Mouse (Mus musculus) liver, embryonic 14.5 days (tissue): ENCODE results near the gene B430305J03Rik. TPM values are rescaled to one million over a fixed set of nuclear protein-coding genes. Genes with fewer than 3 reads are reported as not detected.
A peak's percentile ranks its signal among the peaks of the same experiment; 100 is the strongest.

ENCODE experiments used
- ATAC-seq: fragments of 200-750 bp; cut with Nextera tagmentation; 2 replicates; pipeline ENCODE4 v1.8.0; 2017; ENCODE audit warnings: moderate number of reproducible peaks, mild to moderate bottlenecking, moderate library complexity; ENCODE audit not compliant: insufficient read depth
- DNase-seq, 3 experiments: peaks; one replicate each; pipeline ENCODE4 v3.0.0-alpha.2; 2012 to 2013; ENCODE audit warnings: low read depth in 3 of 3, low spot score in 3 of 3
- H3K27ac ChIP-seq: fragments of 300-500 bp; sonication (generic); 2 replicates; pipeline ENCODE4 v1.5.1; 2014; ENCODE audit warnings: moderate library complexity, mild to moderate bottlenecking, control low read depth, inconsistent platforms
- H3K27me3 ChIP-seq: fragments of 300-500 bp; sonication (generic); 2 replicates; pipeline ENCODE4 v1.6.1; 2014; ENCODE audit warnings: mild to moderate bottlenecking, low read length, moderate library complexity; ENCODE audit not compliant: control insufficient read depth, insufficient read depth
- H3K36me3 ChIP-seq: fragments of 300-500 bp; sonication (generic); replicated peaks from 2 replicates; pipeline ENCODE4 v1.6.1; 2014; ENCODE audit warnings: low read depth; ENCODE audit not compliant: control insufficient read depth, insufficient read depth
- H3K4me1 ChIP-seq, 2 experiments: fragments of 200-500 bp in 1 of 2; fragments of 300-500 bp in 1 of 2; sonication (generic) in 1 of 2; replicated peaks; 2 replicates each; pipeline ENCODE4 v1.6.1; 2012 to 2014; ENCODE audit warnings: antibody characterized with exemption in 1 of 2, inconsistent platforms in 1 of 2, low read length in 1 of 2; ENCODE audit not compliant: control insufficient read depth in 2 of 2, insufficient read depth in 2 of 2
- H3K4me2 ChIP-seq: fragments of 300-500 bp; sonication (generic); 2 replicates; pipeline ENCODE4 v1.6.1; 2014; ENCODE audit warnings: low read depth, mild to moderate bottlenecking, control low read depth, moderate library complexity
- H3K4me3 ChIP-seq, 2 experiments: fragments of 200-500 bp in 1 of 2; fragments of 300-500 bp in 1 of 2; sonication (generic) in 1 of 2; 2 replicates each; pipeline ENCODE4 v1.5.1; 2012 to 2014; ENCODE audit warnings: low read depth in 2 of 2, low read length in 2 of 2, mild to moderate bottlenecking in 2 of 2, control low read depth in 1 of 2, inconsistent platforms in 1 of 2, moderate library complexity in 1 of 2; ENCODE audit not compliant: insufficient read depth in 1 of 2
- H3K9ac ChIP-seq: fragments of 300-500 bp; sonication (generic); replicated peaks from 2 replicates; pipeline ENCODE4 v1.6.1; 2014; ENCODE audit warnings: mild to moderate bottlenecking, control low read depth, moderate library complexity
- H3K9me3 ChIP-seq: fragments of 300-500 bp; sonication (generic); 2 replicates; pipeline ENCODE4 v1.6.1; 2016; ENCODE audit warnings: low read length, mixed read lengths; ENCODE audit not compliant: control insufficient read depth
- CTCF ChIP-seq: IDR thresholded peaks from 2 replicates; pipeline ENCODE4 v1.5.1; 2016; ENCODE audit warnings: antibody characterized with exemption, low read depth, control low read depth
- EP300 ChIP-seq: IDR thresholded peaks from 2 replicates; pipeline ENCODE4 v1.6.1; 2016; ENCODE audit warnings: antibody characterized with exemption, low read depth
- WGBS: fragments of 180-500 bp; shearing (Covaris S2); extraction: QIAGEN DNeasy Blood & Tissue Kit; methylation state at CpG from one replicate; pipeline ENCODE4 v1.1.7; 2014; ENCODE audit not compliant: insufficient replicate concordance; 5-methylcytosine and 5-hydroxymethylcytosine counted together
- polyA plus RNA-seq, 2 experiments: library from polyadenylated mRNA; depleted of rRNA in 1 of 2; stranded (reverse) in 1 of 2; unstranded in 1 of 2; fragments of >200 nt; fragmentation: Nextera tagmentation in 1 of 2; extraction: Ambion mirVana in 1 of 2; gene quantifications; 2 replicates each; pipeline versions ENCODE4 v1.2.1 to v1.2.3; 2012 to 2014

Gene B430305J03Rik
- polyA plus RNA-seq, 2 experiments, result 0.04 TPM; not detected in 1

DNA sequence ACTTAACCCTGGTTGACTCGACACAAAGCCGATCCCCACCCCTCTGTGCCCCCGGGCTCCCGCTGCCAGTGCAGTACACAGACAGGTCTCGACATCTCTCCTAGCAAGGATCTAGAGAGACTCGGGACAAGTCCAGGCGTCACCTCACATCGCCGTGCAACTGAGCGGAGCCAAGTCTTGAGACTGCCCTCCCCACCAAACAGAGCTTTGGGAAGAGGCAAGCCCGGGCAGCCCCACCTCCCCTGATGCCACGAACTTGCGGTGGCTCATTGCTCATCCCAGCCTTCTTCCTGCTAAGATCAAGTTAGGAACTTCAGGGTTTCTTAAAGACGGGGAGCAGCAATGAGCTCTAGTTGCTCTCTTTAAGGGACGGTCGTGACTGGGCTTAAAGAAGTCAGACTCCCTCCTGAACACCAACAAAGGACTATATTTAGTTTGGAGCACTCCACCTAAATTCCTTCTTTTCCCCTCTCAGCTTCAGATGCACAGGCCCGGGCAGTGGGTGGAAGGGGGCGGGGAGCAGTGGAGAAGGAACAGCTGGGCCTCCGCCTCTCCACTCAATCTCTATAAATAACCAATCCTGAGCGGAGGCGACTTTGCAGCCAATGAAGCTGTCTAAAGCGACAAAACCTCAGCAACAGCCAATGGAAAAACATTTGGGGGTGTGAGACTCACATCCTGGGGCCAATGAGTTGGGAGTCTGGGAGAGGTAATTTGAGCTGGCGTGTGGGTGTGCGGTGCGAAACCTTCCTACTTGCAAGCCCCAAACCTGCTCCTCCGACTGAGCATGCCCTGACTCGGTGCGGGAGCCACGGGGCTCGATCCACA is 2.4 kb downstream of the B430305J03Rik start:
- ATAC-seq (peak; percentile 80), DNase-seq (peak; percentile 81 to 86 (median 81))
- 0 out of 2 replicates have a peak overlapping the region, but pooled peaks have one; percentile 4 for H3K9ac ChIP-seq
- no peak overlapping the region for H3K27ac ChIP-seq
- TF ChIP-seq EP300 (no peak), CTCF (no peak)
- WGBS, result under 1% methylated on average over 30 of the region's 30 CpGs
- H3K4me1 ChIP-seq, result peaks cover 0 to 2% of the 10 kb centered on the region in 2 experiments; a peak in 3 of 4 replicates
- no peaks in the 10 kb centered on the region for H3K9me3 ChIP-seq
- peak overlapping the region; percentile 71 to 78 for H3K4me3 ChIP-seq
- H3K4me2 ChIP-seq, result peak overlapping the region; percentile 89
- H3K27me3 ChIP-seq, result no peaks in the 10 kb centered on the region
- H3K36me3 ChIP-seq, result no peaks in the 10 kb centered on the region

DNA sequence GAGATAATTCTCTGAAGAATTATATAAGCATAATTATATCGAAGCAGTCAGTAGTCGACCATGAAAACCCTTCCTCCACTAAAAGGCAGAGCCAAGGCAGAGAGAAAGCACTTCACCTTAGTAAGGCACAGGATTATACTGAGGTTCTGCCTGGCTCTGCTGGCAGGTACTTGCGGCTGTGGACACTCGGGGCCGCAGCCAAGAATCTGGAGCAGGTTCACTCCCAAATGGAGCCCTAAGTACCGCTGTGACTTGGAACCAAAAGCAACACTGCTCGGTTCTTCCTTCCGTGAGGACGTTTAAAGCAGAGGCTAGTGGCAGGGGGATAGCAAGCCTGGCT is 3.0 kb downstream of the B430305J03Rik start:
- H3K4me2 ChIP-seq, result peak overlapping the region; percentile 89
- H3K4me1 ChIP-seq, result peaks cover 0 to 2% of the 10 kb centered on the region in 2 experiments; a peak in 3 of 4 replicates
- TF ChIP-seq CTCF, result no peak
- no peak for TF ChIP-seq EP300
- H3K4me3 ChIP-seq, result peak overlapping the region; percentile 71 to 78
- 0 out of 2 replicates have a peak overlapping the region, but pooled peaks have one; percentile 4 for H3K9ac ChIP-seq
- no peaks in the 10 kb centered on the region for H3K27me3 ChIP-seq
- DNase-seq (no peak), ATAC-seq (no peak)
- H3K36me3 ChIP-seq, result no peaks in the 10 kb centered on the region
- 3% methylated on average over 9 of the region's 9 CpGs for WGBS
- H3K27ac ChIP-seq, result no peak overlapping the region
- no peaks in the 10 kb centered on the region for H3K9me3 ChIP-seq

DNA sequence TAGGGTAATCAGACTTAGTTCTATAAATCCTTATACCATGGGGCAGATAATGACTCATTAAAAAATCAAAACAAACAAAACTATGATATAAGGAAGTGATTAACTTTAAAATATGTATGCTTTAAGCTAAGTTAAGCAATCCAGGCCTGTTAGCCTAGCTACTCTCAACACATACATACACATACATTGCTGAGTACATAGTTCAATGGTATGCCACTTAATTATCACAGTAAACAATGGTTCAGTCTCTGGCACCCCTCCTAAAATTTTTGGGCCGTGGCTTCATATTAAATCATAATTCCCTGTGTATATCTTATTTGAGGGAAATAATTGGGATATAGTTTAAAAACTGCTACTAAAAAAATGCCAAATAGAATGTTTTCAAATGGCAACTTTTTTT is 4.4 kb downstream of the B430305J03Rik start, which contains the start of gene Rap2b:
TSS of gene Rap2b (plus strand) at position 301 of the 400 bp plus-strand sequence.
- no peak within 1 kb of the TSS for H3K4me2 ChIP-seq
- H3K36me3 ChIP-seq, result no peaks in the 10 kb centered on the region
- no peaks in the 10 kb centered on the region for H3K9me3 ChIP-seq
- H3K9ac ChIP-seq, result no peak within 1 kb of the TSS
- ATAC-seq, result no peak
- TF ChIP-seq CTCF, result no peak
- TF ChIP-seq EP300, result no peak
- no peak within 1 kb of the TSS for H3K27ac ChIP-seq
- H3K4me3 ChIP-seq, result no peak within 1 kb of the TSS
- no peak for DNase-seq
- H3K4me1 ChIP-seq, result peaks cover 0 to 2% of the 10 kb centered on the region in 2 experiments; a peak in 3 of 4 replicates
- no peaks in the 10 kb centered on the region for H3K27me3 ChIP-seq
- WGBS, result 72% methylated on average over 1 of the region's 1 CpGs

DNA sequence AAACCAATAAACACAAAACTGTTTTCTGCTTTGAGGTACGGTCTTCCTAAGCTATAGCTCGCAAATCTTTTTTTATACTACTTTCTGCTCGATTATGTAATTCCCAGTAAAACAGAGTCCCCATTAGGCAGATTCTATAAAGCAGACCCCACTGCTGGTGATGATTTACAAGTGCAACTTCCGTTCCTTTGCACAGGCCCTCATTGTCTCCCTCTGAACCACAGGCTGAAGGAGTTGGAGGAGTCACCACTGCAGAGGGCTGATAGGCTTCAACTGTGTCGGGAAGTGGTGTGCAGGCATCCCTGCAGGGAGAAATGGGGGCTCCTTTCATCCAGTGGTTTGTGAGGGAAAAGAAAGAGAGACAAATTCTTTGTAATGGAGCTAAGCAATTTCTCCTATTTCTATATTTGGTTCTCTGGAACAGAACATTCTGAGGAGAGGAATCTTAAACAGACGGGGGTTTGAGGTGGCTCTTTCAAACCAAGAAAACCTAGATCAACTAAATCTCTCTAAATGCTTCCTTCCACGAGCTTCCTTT is 6.9 kb downstream of the B430305J03Rik start:
- no peaks in the 10 kb centered on the region for H3K9me3 ChIP-seq
- 20% methylated on average over 7 of the region's 7 CpGs for WGBS
- H3K36me3 ChIP-seq, result no peaks in the 10 kb centered on the region
- no peaks in the 10 kb centered on the region for H3K27me3 ChIP-seq
- no peak overlapping the region for H3K9ac ChIP-seq
- no peak for TF ChIP-seq CTCF
- TF ChIP-seq EP300, result no peak
- ATAC-seq, result no peak
- no peak overlapping the region for H3K27ac ChIP-seq
- H3K4me2 ChIP-seq, result no peak overlapping the region
- H3K4me3 ChIP-seq, result no peak overlapping the region
- no peak for DNase-seq
- H3K4me1 ChIP-seq, result no peaks in the 10 kb centered on the region

DNA sequence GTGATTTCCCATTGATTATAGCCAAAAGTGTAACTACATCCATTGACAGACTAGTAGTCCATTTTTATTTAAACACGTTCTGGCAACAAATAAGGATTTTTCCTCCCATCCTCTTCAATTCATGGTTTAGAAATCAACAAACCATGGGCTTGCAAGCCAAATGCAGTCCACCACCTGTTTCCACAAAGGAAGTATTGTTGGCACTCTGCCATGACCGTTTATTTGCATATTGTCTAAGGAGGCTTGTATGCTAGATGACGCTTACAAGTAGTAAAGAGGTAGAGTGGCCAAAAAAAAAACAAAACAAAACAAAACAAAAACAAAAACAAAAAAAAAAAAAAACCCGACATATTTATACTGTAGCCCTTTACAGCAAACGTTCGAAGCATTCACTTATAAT is 7.6 kb downstream of the B430305J03Rik start:
- no peak overlapping the region for H3K9ac ChIP-seq

More for the DNA sequence above, 7.6 kb downstream of the B430305J03Rik start:
- TF ChIP-seq EP300 (no peak), CTCF (no peak)
- H3K4me1 ChIP-seq, result no peaks in the 10 kb centered on the region
- WGBS, result 34% methylated on average over 6 of the region's 6 CpGs
- H3K9me3 ChIP-seq, result no peaks in the 10 kb centered on the region
- no peaks in the 10 kb centered on the region for H3K27me3 ChIP-seq
- no peak for DNase-seq
- no peak overlapping the region for H3K4me3 ChIP-seq
- H3K36me3 ChIP-seq, result no peaks in the 10 kb centered on the region
- no peak overlapping the region for H3K27ac ChIP-seq
- ATAC-seq, result no peak
- no peak overlapping the region for H3K4me2 ChIP-seq
